Mouse (Mus musculus): ENCODE data around the gene Spsb4. TPM values are rescaled to one million over a fixed set of nuclear protein-coding genes. Genes with fewer than 3 reads are reported as not detected.

Gene Spsb4
- total and polyA plus RNA-seq, 2 experiments from 2014 or later: 31.8 to 36.4 TPM

DNA sequence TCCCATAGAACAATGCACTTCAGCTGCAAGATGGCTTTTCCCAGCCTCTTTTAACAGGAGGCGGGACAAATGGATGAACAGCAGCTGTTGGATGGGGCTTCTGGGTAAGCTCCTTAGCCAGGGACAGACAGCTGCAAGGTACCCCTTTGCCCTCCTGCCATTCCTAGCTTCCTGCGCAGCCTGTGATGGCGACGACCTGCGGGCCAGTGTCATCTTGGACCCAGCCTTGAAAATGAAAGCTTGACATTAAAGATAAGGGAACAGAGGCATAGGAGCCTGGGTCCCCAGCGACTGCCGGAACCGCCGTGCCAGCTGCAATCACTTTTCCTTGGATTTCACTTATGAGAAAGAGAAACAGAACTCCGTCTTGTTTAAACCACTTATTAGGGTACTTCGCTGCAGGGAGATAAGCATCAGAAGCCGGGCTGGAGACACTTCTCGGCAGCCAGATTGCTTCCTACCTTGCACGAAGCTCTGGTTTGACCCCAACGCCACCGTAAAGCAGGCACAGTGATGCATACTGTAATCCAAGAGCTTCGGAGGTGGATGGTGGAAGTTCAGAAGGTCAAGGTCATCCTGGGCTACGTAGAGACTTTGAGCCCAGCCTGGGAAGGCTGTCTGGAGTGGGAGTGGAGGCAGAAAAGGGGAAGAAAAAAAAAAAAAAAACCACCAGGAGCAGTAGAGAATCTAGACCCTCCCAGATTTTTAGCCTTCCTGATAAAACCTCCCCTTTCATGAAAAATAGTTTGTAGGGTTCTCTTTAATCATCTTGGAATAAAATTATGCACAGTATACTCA, 38.1 kb upstream of the Spsb4 start:
- Histone ChIP-seq H3K9me3 (replicated peaks; ENCODE audit: control insufficient read depth, low read length) (no peaks in the 10 kb centered on the region), H3K27ac (ENCODE audit: low read depth) (no peak overlapping the region), H3K4me3 (ENCODE audit: low read depth, low read length) (peak overlapping the region; percentile 33), H3K4me2 (ENCODE audit: low read depth, low read length) (peak overlapping the region; percentile 56), H3K4me1 (ENCODE audit: control insufficient read depth, insufficient read depth) (peaks cover 13% of the 10 kb centered on the region; the same call in 1 of the 2 replicates), H3K27me3 (ENCODE audit: control insufficient read depth, insufficient read depth, low read length) (no peaks in the 10 kb centered on the region), H3K36me3 (replicated peaks; ENCODE audit: control insufficient read depth, insufficient read depth, low read length) (no peaks in the 10 kb centered on the region), H3K9ac (replicated peaks; ENCODE audit: low read depth, low read length) (0 out of 2 replicates have a peak overlapping the region, but pooled peaks have one; percentile 37)
- no peak for DNase-seq (ENCODE audit: low spot score)
- TF ChIP-seq EP300 (IDR thresholded peaks at IDR 0.05; ENCODE audit: low read depth) (no peak), CTCF (IDR thresholded peaks at IDR 0.05; ENCODE audit: low read depth) (no peak)
- 34% methylated on average over 18 of the region's 18 CpGs for WGBS
- ATAC-seq (ENCODE audit: insufficient read depth, low read depth): no peak

GRCm38 (mm10) chr9:97055906-97056305, 37.3 kb upstream of the Spsb4 start:
- H3K27ac ChIP-seq (ENCODE audit: low read depth): no peak overlapping the region
- ATAC-seq (ENCODE audit: insufficient read depth, low read depth): peak; percentile 58; the same call in 1 of the 2 replicates
- peaks cover 13% of the 10 kb centered on the region; the same call in 1 of the 2 replicates for H3K4me1 ChIP-seq (ENCODE audit: control insufficient read depth, insufficient read depth)
- H3K27me3 ChIP-seq (ENCODE audit: control insufficient read depth, insufficient read depth, low read length): no peaks in the 10 kb centered on the region
- no peak overlapping the region for H3K4me3 ChIP-seq (ENCODE audit: low read depth, low read length)
- DNase-seq (ENCODE audit: low spot score): no peak
- TF ChIP-seq EP300 (IDR thresholded peaks at IDR 0.05; ENCODE audit: low read depth) (no peak), CTCF (IDR thresholded peaks at IDR 0.05; ENCODE audit: low read depth) (no peak)
- H3K9me3 ChIP-seq (replicated peaks; ENCODE audit: control insufficient read depth, low read length): no peaks in the 10 kb centered on the region
- H3K9ac ChIP-seq (replicated peaks; ENCODE audit: low read depth, low read length): no peak overlapping the region
- H3K4me2 ChIP-seq (ENCODE audit: low read depth, low read length): no peak overlapping the region
- WGBS: 55% methylated on average over 14 of the region's 14 CpGs
- no peaks in the 10 kb centered on the region for H3K36me3 ChIP-seq (replicated peaks; ENCODE audit: control insufficient read depth, insufficient read depth, low read length)

DNA sequence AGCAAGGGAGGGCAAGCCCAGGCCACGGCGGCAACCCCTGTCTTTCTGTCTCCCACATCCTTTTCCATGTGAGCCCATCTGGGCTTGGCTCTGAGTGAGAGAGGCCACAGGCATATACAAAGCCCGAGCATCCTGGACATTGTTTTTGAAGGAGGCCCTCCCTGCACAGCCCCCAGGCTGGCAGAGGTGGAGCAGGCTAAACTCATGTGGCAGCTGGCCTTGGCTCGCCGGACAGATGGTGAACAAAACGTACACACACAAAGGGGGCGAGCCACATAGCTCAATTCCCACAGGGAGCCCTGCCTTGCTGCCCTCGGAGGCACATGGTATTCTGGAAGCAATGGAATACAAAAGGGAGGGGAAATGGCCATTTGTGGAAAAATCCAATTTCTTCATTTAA, 32.5 kb upstream of the Spsb4 start:
- no peak for ATAC-seq (ENCODE audit: insufficient read depth, low read depth)

GRCm38 (mm10) chr9:97046240-97046639, 27.6 kb upstream of the Spsb4 start:
- WGBS: 74% methylated on average over 4 of the region's 4 CpGs
- Histone ChIP-seq H3K27ac (ENCODE audit: low read depth) (no peak overlapping the region), H3K4me1 (ENCODE audit: control insufficient read depth, insufficient read depth) (no peaks in the 10 kb centered on the region), H3K9me3 (replicated peaks; ENCODE audit: control insufficient read depth, low read length) (0 out of 2 replicates have a peak, but pooled peaks cover 9% of the 10 kb centered on the region), H3K9ac (replicated peaks; ENCODE audit: low read depth, low read length) (no peak overlapping the region), H3K27me3 (ENCODE audit: control insufficient read depth, insufficient read depth, low read length) (no peaks in the 10 kb centered on the region), H3K4me3 (ENCODE audit: low read depth, low read length) (no peak overlapping the region), H3K4me2 (ENCODE audit: low read depth, low read length) (no peak overlapping the region), H3K36me3 (replicated peaks; ENCODE audit: control insufficient read depth, insufficient read depth, low read length) (no peaks in the 10 kb centered on the region)
- DNase-seq (ENCODE audit: low spot score): no peak
- ATAC-seq (ENCODE audit: insufficient read depth, low read depth): no peak
- TF ChIP-seq EP300 (IDR thresholded peaks at IDR 0.05; ENCODE audit: low read depth): no peak
- no peak for TF ChIP-seq CTCF (IDR thresholded peaks at IDR 0.05; ENCODE audit: low read depth)

More for the DNA sequence above, 32.5 kb upstream of the Spsb4 start:
- TF ChIP-seq EP300 (IDR thresholded peaks at IDR 0.05; ENCODE audit: low read depth) (no peak), CTCF (IDR thresholded peaks at IDR 0.05; ENCODE audit: low read depth) (no peak)
- Histone ChIP-seq H3K9me3 (replicated peaks; ENCODE audit: control insufficient read depth, low read length) (0 out of 2 replicates have a peak, but pooled peaks cover 9% of the 10 kb centered on the region), H3K4me1 (ENCODE audit: control insufficient read depth, insufficient read depth) (0 out of 2 replicates have a peak, but pooled peaks cover 4% of the 10 kb centered on the region), H3K4me3 (ENCODE audit: low read depth, low read length) (no peak overlapping the region), H3K9ac (replicated peaks; ENCODE audit: low read depth, low read length) (no peak overlapping the region), H3K36me3 (replicated peaks; ENCODE audit: control insufficient read depth, insufficient read depth, low read length) (no peaks in the 10 kb centered on the region), H3K27me3 (ENCODE audit: control insufficient read depth, insufficient read depth, low read length) (no peaks in the 10 kb centered on the region), H3K27ac (ENCODE audit: low read depth) (no peak overlapping the region), H3K4me2 (ENCODE audit: low read depth, low read length) (no peak overlapping the region)
- DNase-seq (ENCODE audit: low spot score): no peak
- WGBS: 66% methylated on average over 8 of the region's 8 CpGs

- ATAC-seq (ENCODE audit: insufficient read depth, low read depth): no peak
- Histone ChIP-seq H3K4me3 (ENCODE audit: low read depth, low read length) (no peak overlapping the region), H3K27me3 (ENCODE audit: control insufficient read depth, insufficient read depth, low read length) (no peaks in the 10 kb centered on the region), H3K36me3 (replicated peaks; ENCODE audit: control insufficient read depth, insufficient read depth, low read length) (no peaks in the 10 kb centered on the region), H3K27ac (ENCODE audit: low read depth) (no peak overlapping the region), H3K4me1 (ENCODE audit: control insufficient read depth, insufficient read depth) (no peaks in the 10 kb centered on the region), H3K4me2 (ENCODE audit: low read depth, low read length) (no peak overlapping the region), H3K9me3 (replicated peaks; ENCODE audit: control insufficient read depth, low read length) (0 out of 2 replicates have a peak, but pooled peaks cover 3% of the 10 kb centered on the region), H3K9ac (replicated peaks; ENCODE audit: low read depth, low read length) (no peak overlapping the region)
- 62% methylated on average over 8 of the region's 8 CpGs for WGBS
- no peak for DNase-seq (ENCODE audit: low spot score)
- no peak for TF ChIP-seq CTCF (IDR thresholded peaks at IDR 0.05; ENCODE audit: low read depth)
- no peak for TF ChIP-seq EP300 (IDR thresholded peaks at IDR 0.05; ENCODE audit: low read depth)
These were observed 23.0 kb upstream of the Spsb4 start for GRCm38 (mm10) chr9:97041633-97042032.

All from heart, postnatal 0 days (tissue).